Mouse (Mus musculus) liver, adult 10 weeks (tissue): ENCODE data around the gene Nvl. TPM values are rescaled to one million over a fixed set of nuclear protein-coding genes. Genes with fewer than 3 reads are reported as not detected.

Experiments
- polyA plus RNA-seq: library from polyadenylated mRNA; stranded (reverse); fragments of 350-450 nt; fragmentation: Illumina TruSeq; extraction: RNeasy Lipid Tissue Mini Kit (QIAGEN cat#74804); gene quantifications from one replicate; pipeline ENCODE4 v1.2.3, GENCODE M21; 2014; ENCODE audit warnings: low read depth, low replicate concordance

Nvl gene
- 11.6 TPM for polyA plus RNA-seq

DNA sequence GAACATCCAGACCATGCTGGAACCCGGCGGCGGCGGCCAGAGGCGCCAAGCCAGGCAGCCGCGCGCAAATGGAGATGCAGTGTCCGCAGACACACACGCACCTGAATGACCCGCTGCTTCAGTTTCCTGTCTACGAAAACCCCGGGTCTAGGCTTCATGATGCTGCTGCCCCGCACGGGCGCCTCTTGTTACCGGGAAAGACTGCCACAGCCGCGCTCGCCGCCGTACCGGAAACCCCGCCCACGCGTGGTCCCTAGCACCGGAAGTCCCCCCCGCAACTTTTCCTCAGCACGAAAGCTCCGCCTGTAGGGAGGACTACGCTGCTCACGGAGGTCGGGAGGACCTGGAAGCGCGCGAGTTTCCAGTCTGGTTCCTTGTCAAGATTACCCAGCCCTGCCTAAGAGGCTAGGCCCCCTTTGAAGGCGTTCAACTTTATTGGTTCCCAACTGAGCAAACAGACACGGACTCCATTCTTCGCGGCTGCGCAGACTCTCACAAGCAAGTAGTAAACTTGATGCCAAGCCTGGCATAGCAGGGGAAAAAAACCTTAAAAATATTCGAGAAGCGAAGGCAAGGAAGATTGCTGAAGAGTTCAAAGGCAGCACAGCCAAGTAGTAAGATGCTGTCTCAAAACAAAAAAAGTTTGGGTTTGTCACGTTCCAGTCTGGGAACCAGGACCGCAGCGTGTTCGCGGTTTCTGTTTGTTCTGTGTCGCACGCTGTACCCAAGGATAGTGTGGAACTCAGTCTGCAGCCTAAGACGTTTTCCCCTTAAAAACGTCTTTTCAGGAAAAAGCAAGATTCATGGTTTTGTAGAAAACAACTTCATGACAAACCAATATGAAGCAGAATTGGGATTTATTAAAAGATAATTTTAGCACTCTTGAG lies at the start of gene Nvl, which contains the start of gene Cnih4:
Gene Nvl, minus strand, starts transcription at position 255 of the 887 bp plus-strand sequence.
Gene Cnih4, plus strand, starts transcription at position 744 of the 887 bp plus-strand sequence.

DNA sequence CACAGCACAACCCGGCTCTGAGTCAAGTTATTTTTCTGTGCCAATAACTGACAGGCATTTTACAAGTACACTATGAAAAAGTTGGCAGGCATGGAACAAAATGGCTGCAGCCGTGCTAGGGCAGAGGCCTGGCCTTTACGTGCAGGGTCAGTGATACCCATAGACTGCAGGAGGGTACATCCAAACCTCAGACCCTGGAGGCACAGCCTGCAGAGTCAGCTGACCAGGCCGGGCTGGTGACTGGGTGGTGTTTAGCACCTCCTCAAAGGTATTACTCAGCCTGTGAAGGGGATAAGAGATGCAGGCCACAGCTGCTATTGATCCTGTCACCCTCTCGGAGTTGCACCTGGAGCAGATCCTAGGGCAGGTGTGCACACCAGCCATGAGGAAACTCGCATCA lies 93.1 kb downstream of the Nvl start, which contains the start of gene 9130409I23Rik:
Gene 9130409I23Rik, plus strand, starts transcription at position 301 of the 400 bp plus-strand sequence.

Other genes with a start within 250 kb of the Nvl start
- gene Pycr2, start 239.9 kb downstream of the Nvl start, polyA plus RNA-seq: 0.50 TPM
- gene Lefty1, start 209.2 kb downstream of the Nvl start, polyA plus RNA-seq: not detected
- gene Tmem63a, start 201.9 kb downstream of the Nvl start, polyA plus RNA-seq: 1.9 TPM
- 170 TPM for gene Ephx1, start 123.3 kb downstream of the Nvl start, polyA plus RNA-seq
- gene 9130409I23Rik, start 93.0 kb downstream of the Nvl start, polyA plus RNA-seq: 27.8 TPM
- gene Cnih4, start 489 bp upstream of the Nvl start, polyA plus RNA-seq: 49.9 TPM
- gene Wdr26, start 67.8 kb upstream of the Nvl start, polyA plus RNA-seq: 78.1 TPM
- gene Cnih3, start 208.4 kb upstream of the Nvl start, polyA plus RNA-seq: not detected